Mouse (Mus musculus): ENCODE results near the gene Ywhag.

The Ywhag gene

DNA sequence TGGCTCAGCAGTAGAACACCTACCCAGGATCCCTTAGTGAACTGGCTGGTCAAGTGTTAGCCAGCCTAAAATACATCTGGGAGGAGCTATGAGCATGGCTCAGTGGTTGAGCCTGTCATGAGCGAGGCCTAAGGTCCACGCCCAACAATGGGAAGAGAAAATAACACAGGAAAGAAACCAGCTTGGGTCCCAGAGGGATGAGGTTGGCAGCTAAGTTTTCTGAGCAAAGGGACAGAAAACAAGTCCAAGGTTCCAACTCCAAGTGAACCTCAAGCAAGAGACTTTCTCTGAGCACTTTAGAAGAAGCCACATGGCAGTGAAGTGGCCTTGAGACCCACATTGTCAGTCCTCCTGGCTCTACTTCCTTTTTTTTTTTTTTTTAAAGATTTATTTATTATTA lies 17.2 kb upstream of the Ywhag start:
- DNase-seq (ENCODE audit: low spot score): no peak

DNA sequence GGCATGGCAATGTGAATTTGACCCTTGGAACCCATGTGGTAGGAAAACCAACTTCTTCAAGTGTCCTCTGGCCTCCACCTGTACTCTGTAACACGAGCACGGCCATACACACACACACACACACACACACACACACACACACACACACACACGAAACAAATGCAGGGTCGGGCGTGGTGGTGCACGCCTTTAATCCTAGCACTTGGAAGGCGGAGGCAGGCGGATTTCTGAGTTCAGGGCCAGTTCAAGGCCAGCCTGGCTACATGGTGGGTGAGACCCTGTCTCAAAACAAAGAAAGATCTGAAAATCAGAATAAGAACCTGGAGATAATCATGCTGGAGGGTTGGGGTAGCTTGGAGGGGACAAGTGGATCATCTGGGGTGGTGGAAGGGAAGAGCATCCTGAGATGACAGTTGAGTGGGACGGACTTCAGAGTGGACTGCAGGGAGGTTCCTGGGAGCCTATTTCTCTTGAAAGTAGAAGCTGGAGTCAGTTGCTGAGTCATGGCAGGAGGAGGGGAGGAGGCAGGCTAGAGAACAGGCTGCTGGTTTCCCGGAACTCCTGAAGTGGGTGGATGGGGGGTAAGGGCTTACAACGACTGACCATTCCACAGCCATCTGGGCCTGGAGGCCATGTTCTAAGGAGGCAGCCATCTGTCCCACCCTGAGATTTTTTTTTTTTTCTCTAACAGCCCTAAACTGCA lies 16.4 kb upstream of the Ywhag start:
- no peak for DNase-seq (ENCODE audit: low spot score)

DNA sequence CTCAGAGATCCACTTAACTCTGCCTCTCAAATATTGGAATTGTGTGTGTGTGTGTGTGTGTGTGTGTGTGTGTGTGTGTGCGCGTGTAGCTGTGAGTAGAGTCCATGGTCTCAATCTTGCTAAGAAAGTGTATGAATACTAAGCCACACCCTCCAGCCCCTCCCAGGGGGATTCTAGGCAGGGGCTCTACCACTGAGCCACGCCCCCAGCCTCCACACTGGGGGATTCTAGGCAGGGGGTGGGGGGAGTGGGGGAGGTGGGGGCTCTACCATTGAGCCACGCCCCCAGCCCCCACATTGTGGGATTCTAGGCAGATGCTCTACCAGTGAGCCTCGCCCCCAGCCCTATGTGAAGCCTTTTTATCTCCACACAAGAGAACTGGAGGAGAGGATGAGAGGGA lies 12.2 kb upstream of the Ywhag start:
- DNase-seq (ENCODE audit: low spot score): no peak

DNA sequence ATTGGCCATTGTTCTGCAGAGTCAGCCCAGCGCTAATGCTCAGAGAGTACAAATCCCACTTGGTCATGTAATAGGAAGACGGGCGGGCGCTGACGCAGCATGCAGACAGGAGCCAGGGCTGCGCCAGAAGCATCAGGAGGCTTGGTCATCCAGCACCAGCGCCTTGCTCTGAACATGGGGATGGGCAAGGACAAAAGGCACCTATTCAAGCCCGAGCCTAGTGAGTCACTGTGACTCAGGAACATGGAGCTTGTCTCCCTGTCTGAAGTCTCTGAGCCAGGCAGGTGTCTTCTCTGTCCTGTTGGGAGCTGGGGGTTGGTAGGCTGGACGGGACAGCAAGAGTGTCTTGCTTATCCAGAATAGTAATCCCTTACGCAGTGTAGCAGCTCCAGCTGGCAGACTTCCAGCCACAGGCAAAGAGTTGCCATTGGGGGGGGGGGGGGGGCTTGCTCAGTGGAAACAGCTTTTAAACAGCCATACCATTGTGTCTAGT lies 11.5 kb upstream of the Ywhag start:
- no peak for DNase-seq (ENCODE audit: low spot score)

DNA sequence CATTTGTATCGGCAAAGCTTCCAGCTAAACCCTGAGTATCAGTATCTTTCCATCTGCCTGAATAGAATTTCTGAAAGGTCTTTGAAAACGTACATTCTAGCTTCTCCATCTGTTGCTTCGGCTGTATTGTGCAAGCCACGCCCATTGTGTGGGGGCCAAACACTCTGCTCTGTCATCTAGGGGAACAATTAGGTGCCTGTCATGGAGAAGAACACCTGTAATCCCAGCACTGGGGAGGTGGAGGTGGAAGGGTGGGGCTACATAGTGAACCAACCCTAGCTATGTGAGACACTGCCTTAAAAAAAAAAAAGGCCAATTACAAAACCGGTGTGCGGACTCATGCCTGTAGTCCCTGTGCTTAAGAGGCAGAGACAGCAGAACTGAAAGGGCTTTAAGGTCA lies 8.3 kb upstream of the Ywhag start:
- no peak for DNase-seq (ENCODE audit: low spot score)

DNA sequence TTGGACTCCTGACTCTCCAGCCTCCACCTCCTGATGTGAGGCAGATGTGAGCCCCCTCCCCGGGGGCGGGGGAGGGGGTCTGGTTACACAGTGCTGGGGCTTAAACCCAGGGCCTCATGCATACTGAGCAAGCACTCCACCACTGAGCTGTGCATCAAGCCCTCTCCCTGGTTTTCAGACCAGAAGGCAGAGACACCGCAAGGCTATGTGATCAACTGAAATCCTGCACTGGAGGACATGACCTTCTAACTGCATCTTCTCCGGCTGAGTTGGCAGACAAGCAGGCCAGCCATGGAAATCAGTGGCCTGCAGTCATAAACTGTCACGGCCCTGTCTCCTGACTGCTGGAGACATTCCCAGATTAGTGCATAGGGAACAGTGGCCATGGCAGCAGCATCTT lies 6.2 kb upstream of the Ywhag start:
- DNase-seq (ENCODE audit: low spot score): no peak

DNA sequence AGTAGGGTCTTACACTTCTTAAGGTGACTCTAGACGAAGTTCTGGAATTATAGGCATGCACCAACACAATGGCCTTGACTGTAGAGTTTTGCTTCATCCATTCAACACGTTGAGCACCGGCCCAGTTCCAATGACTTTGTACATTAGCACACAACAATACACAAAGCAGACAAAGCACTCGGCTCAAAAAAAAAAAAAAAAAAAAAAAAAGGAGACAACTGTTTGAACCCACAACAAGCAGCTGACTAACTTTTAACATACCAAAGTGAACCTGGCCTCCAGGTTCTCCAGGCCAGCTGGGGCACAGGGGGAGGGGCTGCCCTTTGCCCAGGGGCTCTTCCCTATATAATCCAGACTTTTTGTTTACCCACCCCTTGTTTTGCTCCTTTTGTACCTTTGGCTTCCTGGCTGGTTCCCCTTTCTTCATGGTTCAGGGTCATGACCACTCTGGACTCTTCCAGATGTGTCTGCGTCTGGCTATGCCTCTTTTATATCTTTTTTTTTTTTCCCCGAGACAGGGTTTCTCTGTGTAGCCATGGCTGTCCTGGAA lies 1.3 kb upstream of the Ywhag start:
- no peak for DNase-seq (ENCODE audit: low spot score)

DNA sequence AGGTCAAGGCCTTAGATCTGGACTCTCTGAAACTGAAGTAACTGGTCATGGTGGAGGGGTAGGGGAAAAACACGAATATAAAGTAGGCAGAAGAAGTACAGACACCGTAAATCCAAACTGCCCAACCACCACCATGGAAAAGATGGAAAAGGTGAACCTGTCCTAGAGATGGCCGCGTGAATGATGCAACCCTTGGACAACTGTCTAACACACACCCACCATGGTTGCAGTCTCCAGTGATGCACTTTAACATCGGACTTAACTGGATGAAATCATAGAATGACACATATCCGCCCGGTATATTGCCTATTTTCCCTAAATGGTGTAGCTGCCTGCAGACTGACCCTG lies 734 bp upstream of the Ywhag start:
- DNase-seq (ENCODE audit: low spot score): no peak

DNA sequence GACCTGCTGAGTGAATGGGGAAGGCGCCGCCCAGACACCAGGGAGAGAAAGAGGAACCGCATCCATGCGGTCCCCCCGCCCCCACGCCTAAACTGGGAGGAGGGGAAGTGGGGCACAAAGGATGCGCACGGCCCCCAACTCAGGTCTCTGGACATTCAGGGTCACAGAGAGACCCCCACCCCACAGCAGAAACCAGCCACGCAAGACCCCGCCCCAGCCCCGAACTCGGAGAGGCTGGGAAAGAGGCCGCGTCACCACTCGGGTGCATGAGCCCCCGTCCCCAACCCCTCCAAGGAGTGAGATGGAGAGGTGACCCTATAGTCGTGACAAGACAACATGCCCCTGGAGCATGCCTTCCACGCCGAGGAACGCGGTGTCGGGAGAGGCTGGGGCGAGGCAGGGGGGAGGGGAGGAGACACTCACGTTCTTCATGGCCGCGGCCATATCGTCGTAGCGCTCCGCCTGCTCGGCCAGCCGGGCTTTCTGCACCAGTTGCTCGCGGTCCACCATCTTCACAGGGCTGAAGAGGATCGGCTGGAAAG lies 445 bp downstream of the Ywhag start:
- DNase-seq (ENCODE audit: low spot score): peak; percentile 56

DNA sequence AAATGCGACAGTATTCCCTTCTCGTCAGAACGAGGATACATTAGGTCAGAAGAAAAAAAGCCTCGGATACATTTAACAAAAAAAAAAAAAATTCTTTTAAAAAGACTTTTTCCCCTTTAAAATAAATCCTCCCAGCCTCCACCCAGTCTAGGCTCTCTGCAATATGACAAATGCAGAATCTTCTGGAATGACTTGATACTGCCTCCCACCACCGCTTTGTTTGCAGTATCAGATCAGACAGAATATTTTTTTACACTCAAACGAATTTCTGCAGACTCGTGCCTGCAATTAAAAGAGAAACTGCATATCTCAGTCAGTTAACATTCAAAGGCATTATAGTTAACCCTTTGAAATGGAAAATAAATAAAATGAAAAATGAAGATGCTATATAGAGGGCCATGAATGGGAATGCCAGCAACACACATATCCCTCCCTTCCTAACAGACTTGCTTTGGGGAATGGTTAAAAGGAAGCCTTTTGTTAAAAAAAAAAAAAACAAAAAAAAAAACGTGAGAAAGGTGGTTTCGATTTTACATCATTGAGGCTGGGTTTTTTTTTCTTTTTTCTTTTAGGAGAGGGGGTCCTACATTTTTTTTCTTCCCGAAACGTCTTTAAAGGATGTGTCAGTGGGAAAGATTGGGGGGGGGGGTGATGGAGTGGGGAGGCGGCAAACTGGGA lies 1.1 kb downstream of the Ywhag start:
- no peak for DNase-seq (ENCODE audit: low spot score)

DNA sequence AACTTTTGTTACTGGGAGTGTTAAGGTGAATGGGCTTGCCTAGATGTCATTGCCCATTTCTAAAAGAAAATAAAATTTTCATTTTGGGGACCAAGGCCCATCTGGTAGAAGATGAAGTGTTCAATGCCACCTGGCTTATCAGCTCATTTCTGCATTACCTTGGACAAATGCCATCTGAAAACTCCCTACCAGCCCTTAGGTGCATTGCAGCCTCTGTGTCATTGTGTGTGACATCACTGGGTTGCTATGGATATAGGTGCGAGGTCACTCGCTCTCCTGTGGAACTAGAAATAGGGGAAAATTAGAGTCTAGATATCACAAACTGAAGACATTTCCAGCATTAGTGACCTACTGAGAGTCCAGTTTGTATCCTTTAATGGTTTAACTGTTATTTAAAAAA lies 2.1 kb downstream of the Ywhag start:
- DNase-seq (ENCODE audit: low spot score): no peak

DNA sequence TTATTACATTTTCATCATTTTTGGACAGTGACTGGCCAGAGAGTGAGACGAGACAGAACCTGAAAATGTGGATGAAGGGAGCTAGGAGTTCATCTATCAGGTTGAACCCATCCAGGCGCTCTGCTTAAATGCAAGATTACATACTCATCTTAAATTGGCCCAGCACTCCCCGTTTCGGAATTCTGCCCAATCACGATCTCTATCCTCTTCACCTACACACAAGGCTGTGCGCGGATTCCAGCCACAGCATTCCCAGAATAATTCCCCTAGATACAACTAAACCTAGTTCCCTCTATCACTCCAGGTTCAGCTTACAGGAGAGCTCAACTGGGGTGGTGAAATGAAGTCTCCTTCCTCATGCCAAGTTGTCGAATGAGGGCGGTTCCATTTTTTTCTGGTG lies 2.9 kb downstream of the Ywhag start:
- no peak for DNase-seq (ENCODE audit: low spot score)

DNA sequence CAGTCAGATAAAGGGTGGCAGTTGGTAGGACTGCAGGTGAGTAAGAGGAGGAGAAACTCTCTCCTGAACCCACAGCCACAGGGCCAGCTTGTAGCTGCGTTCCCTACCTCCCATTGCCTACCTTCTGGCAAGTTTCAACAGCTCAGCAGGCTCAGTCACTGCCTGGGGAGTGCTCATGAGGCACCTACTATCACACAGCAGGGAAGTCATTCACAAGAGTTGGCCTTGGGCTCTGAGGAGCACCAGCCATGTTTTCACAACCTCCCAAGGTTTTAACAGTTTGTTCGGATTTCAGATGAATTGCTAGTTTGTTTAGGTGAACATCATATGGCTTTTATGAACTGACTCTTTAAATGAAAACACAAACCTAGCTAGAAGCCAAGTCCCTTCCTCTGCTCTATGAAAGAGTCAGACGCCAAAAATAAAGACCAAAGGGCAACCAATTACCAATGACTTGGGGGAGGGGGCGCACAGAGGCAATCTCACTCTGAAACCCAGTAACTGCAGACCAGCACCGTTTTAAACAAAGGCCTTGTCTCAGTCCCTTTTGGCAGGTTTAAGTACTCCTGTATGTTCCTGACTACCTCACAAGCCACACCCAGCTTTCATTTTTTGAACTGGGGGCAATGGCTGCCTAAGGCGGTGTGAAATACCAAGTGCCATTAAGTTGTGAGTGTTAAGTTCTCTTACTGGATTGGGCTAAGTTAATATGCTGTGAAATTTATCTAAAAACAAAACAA lies 4.6 kb downstream of the Ywhag start:
- no peak for DNase-seq (ENCODE audit: low spot score)

DNA sequence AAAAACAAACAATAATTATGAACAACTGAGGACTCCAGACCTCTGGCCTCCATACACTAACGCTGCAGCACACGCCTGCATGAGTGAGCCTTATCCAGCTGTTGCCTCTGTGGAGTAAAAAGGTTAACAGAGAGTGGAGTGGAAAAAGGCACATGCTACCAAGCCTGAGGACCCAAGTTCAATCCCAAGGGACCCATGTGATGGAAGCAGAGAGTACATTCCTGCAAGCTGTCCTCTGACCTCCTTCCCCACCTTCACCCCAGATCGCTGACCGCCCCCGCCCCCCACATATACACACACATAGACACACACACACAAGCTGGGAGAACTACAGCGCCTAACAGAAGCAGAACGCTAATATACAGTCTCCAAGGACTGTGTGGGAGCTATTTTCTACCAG lies 10.5 kb downstream of the Ywhag start:
- DNase-seq (ENCODE audit: low spot score): no peak

DNA sequence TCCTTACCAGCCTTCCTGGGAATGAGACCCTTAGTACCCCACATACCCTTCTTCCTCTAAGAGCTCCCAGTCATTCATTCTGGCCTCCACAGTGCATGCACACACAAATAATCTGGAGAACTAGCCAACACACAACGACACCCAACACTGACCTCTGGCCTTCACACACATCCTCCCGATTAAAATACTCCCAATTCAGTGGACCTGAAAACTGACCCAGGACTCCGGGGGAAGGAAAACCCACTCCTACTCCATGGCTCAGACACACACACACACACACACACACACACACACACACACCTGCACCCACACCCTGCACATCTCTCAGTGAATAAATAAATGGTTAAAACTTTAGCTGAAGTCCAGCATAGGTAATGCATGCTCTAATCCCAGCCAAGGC lies 14.5 kb downstream of the Ywhag start:
- DNase-seq (ENCODE audit: low spot score): no peak

DNA sequence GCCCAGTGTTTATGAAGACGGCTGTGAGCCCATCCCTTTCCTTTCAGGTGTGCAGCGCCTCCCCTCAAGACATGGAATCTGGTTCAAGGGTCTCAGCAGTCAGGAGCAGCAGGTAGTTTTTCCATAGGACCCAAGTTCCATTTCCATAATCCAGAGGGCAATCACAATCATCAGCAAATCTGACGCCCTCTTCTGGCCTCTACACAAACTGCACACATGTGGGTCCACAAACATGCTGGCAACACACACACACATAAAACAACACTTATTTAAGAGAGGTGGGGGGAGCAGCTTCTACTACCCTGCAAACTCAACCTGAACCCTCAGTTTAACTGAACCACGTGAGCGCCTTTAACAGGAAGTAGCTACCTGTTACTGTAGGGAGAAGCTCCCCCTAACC lies 15.8 kb downstream of the Ywhag start:
- no peak for DNase-seq (ENCODE audit: low spot score)

DNA sequence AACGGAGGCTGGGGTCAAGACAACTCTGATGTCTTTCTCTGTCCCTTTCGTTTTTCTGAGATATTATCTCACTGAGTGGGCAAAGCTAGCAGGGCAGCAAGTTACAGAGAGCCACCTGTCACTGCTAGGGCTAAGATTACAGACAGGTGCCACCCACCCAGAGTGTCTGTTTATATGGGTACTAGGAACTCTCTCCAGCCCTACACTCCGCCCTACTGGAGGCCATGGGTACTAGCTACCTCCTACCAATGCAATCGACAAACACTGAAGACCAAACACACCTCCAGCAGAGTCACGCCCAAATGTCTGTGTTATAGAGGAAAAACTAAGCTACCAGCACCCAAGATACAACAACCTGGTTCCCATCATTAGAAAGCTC lies 16.4 kb downstream of the Ywhag start:
- DNase-seq (ENCODE audit: low spot score): no peak

DNA sequence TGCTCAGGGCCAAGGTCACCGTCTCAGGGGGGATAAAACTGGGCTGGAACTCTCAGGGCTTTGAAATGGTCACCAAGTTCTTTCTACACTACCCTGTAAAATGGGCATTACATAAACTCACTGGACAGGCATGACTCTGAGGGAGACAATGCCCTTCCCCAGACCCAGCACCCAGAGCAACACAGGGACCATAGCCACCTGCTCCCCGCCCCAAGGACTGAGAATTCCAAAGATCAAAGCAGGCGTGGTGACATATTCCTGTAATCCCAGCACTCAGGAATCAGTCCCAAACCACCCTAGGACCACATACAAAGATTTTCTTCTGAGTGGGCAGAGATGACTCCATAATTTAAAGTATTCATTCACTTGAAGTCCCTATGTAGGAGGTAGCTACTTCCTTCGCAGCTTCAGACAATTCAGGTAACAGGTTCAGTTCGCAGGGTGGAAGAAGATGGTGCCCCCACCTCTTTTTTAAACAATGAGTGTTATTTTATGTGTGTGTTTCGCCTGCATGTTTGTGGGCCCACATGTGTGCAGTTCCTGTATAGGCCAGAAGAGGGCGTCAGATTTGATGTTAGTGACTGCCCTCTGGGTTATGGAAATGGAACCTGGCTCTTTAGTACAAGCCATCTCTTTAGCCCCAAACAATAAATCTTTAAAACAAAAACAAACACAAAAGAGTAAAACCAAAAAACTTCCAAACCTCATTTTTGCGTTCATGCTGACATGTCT lies 16.9 kb downstream of the Ywhag start:
- no peak for DNase-seq (ENCODE audit: low spot score)

DNA sequence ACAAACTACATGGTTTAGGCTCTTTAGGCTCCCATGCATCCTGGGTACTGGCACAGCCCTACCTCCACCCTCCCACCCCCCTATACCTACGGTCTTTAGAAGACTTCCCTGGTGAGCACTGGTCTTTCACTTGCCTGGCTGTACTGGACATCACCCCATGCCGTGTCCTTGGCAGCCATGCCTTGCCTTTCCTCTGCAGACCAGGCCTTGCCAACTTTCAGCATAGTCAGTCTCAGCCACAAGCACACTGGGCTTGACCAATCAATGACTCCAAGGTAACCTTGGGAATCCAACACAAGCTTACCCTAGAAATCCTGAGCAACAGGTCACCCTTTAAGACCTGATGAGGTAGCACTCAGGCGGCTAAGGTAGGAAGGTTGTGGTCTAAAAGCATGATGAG lies 17.8 kb downstream of the Ywhag start:
- no peak for DNase-seq (ENCODE audit: low spot score)

DNA sequence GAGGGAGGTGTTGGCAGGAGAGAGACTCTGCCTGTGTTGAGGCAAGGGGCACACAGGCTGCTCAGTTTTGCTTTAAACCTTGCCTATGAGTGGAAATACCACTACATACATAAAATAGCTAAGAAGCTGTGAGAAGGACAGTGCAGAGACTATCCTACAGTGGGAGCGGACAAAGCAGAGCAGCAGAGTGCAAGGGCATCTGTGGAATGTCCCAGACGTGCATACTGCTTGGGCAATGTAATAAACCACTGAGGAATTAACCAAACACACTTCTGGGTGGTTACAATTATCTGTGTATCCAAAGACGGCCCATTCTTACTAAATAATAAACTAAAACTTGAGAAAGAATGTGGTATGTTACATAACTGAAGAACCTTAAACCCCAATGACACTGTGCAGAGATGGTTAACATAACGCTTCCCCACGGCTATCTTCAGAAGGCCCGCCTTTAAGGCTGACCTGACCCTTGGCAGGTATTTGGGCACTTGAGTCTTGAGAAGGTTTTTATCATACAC lies 18.3 kb downstream of the Ywhag start:
- DNase-seq (ENCODE audit: low spot score): no peak

DNA sequence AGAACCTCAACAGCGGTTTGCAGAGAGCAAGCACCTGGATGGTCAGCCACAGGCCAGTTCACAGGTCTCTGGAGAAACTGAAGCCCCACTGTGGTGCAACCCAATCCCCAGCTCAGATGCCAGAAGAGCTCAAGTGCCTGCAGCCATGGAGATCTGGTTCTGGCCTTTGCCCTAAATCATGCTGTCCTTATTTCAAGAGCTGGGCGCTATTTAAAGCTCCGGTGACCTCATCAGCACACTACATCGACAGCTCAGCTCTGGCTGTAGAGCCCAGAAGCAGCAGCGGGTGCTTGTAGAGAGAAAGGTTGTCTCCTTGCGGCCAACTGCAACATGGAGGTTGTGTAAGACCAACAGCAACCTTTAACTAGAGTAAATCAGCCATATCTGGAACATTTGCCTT lies 20.3 kb downstream of the Ywhag start:
- no peak for DNase-seq (ENCODE audit: low spot score)

DNA sequence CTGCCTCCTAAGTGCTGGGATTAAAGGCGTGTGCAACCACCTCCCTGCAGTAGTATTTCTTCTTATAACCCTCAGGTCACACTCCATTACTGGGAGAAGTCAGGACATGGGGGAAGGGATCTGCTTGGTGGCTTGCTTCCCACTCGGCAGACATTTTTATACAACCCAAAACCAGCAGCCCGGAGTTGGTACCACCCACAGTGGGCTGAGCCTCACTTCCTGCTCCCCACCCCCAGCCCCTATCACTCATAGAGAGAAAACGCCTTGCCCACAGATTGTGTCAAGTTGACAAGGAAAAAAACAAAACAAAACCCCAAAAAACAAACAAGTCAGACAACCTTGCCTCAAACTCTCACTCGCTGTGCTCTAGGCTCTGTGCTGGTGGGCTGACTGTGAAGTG lies 21.2 kb downstream of the Ywhag start:
- DNase-seq (ENCODE audit: low spot score): no peak
